Mouse (Mus musculus) olfactory bulb, adult 2 months (tissue): ENCODE measurements at regions not wholly inside any gene's neighbourhood (a gene's known extent, or its start where the extent isn't known, plus 50 kb on each side); places are given as distances from the start of the nearest gene placed in this dataset.

Experiments
- CTCF ChIP-seq: fragments of 200-500 bp; IDR thresholded peaks from 2 replicates; pipeline ENCODE4 v1.5.1; 2012; ENCODE audit warnings: low read depth, mild to moderate bottlenecking, low read length, moderate library complexity; ENCODE audit not compliant: insufficient read depth
- POLR2A ChIP-seq: fragments of 200-500 bp; IDR thresholded peaks from 2 replicates; pipeline ENCODE4 v1.6.1; 2012; ENCODE audit warnings: mild to moderate bottlenecking, low read depth, low read length, moderate library complexity; ENCODE audit not compliant: insufficient read depth

DNA sequence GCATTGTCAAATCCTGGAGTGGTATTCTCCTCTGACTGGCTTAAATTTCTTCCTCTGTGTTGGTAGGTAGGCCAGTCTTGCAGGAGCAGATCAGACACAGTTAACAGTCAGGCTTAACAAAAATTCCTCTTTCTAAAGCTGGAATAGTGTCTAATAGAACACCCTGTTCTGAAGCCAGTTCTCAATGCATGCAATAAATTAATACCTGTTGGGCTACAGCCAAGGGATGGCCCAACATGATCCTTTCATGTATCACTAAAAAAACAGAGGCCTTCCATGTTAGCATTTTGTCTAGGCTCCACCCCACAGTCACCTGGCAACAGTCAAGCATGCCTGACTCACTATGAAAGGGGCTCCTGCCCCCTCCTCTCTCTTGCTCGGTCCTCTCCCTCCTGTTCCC lies 89.2 kb downstream of the Gm19935 start:
- TF ChIP-seq CTCF, result no peak
- no peak for TF ChIP-seq POLR2A
